Mouse (Mus musculus) granulocyte monocyte progenitor cell, adult 5-6 weeks (primary cell): ENCODE results near the gene Olfml3. TPM values are rescaled to one million over a fixed set of nuclear protein-coding genes. Genes with fewer than 3 reads are reported as not detected.
A peak's percentile ranks its signal among the peaks of the same experiment; 100 is the strongest.

Experiments used
- ATAC-seq: replicated peaks from 2 replicates; pipeline ENCODE4 v1.8.0; 2016; ENCODE audit warnings: mild to moderate bottlenecking, moderate TSS enrichment, inconsistent platforms; ENCODE audit not compliant: poor library complexity, severe bottlenecking
- total RNA-seq, 2 experiments: library from RNA; stranded (forward) in 1 of 2; stranded (reverse) in 1 of 2; fragments of 200-712, 200-1000 nt in 1 of 2; fragments of >200 nt in 1 of 2; fragmentation: Nextera tagmentation in 1 of 2; gene quantifications; 2 replicates each; pipeline ENCODE4 v1.2.3; 2014 to 2017

The Olfml3 gene
- 0.30 TPM in 1 of 2 replicates, not detected in the other for total RNA-seq (2014; fragmentation: Nextera tagmentation)
- total RNA-seq (2017), result 0.86 TPM in 1 of 2 replicates, not detected in the other

GRCm38 (mm10) chr3:103737778-103738571 is at the start of gene Olfml3:
Olfml3 (minus strand) TSS chr3:103738001.
- ATAC-seq, result peak; percentile 58

GRCm38 (mm10) chr3:103787225-103787624 is 49.4 kb upstream of the Olfml3 start:
- ATAC-seq, result peak; percentile 59

GRCm38 (mm10) chr3:103782844-103783609 is 45.2 kb upstream of the Olfml3 start:
- ATAC-seq, result no peak

- ATAC-seq, result no peak
Measured at GRCm38 (mm10) chr3:103780777-103781176, 43.0 kb upstream of the Olfml3 start.

- no peak for ATAC-seq
Measured at GRCm38 (mm10) chr3:103780271-103780670, 42.5 kb upstream of the Olfml3 start.

- ATAC-seq, result peak; percentile 56
Measured at GRCm38 (mm10) chr3:103779183-103779582, 41.4 kb upstream of the Olfml3 start.

- peak; percentile 60 for ATAC-seq
Measured at GRCm38 (mm10) chr3:103778660-103779059, 40.9 kb upstream of the Olfml3 start.

- ATAC-seq, result no peak
Measured at GRCm38 (mm10) chr3:103777940-103778339, 40.1 kb upstream of the Olfml3 start.

GRCm38 (mm10) chr3:103774009-103774408 is 36.2 kb upstream of the Olfml3 start:
- ATAC-seq, result peak; percentile 8; the same call in 1 of the 2 replicates

- peak; percentile 57 for ATAC-seq
Measured at GRCm38 (mm10) chr3:103773508-103773907, 35.7 kb upstream of the Olfml3 start.

- ATAC-seq, result peak; percentile 76
Measured at GRCm38 (mm10) chr3:103772846-103773245, 35.0 kb upstream of the Olfml3 start.

- ATAC-seq, result no peak
Measured at GRCm38 (mm10) chr3:103771531-103772130, 33.8 kb upstream of the Olfml3 start.

GRCm38 (mm10) chr3:103766789-103767188 is 29.0 kb upstream of the Olfml3 start:
- no peak for ATAC-seq

- no peak for ATAC-seq
Measured at GRCm38 (mm10) chr3:103759261-103759970, 21.6 kb upstream of the Olfml3 start.

- ATAC-seq, result no peak
Measured at GRCm38 (mm10) chr3:103758456-103758855, 20.7 kb upstream of the Olfml3 start.

- no peak for ATAC-seq
Measured at GRCm38 (mm10) chr3:103756920-103757319, 19.1 kb upstream of the Olfml3 start.

- no peak for ATAC-seq
Measured at GRCm38 (mm10) chr3:103755351-103755750, 17.6 kb upstream of the Olfml3 start.

- no peak for ATAC-seq
Measured at GRCm38 (mm10) chr3:103751558-103751957, 13.8 kb upstream of the Olfml3 start.

- ATAC-seq, result no peak
Measured at GRCm38 (mm10) chr3:103746711-103747110, 8.9 kb upstream of the Olfml3 start.
